Mouse (Mus musculus) ES-E14 (cell line): Measurements from ENCODE around the gene Ankrd36. TPM values are rescaled to one million over a fixed set of nuclear protein-coding genes. Genes with fewer than 3 reads are reported as not detected.
"Not testable (repeated sequence)": the region's sequence is repeated elsewhere in the genome, so short reads cannot be mapped to it uniquely, and the experiment has no call there.

Source experiments
- DNase-seq: peaks from one replicate; pipeline ENCODE4 v3.0.0-alpha.2; 2013; ENCODE audit warnings: low read depth, low spot score
- H3K27ac ChIP-seq: 2 replicates; pipeline ENCODE4 v1.5.1; 2012; ENCODE audit warnings: low read depth, mild to moderate bottlenecking, low read length, moderate library complexity, mixed read lengths; ENCODE audit not compliant: poor library complexity, insufficient read depth, severe bottlenecking
- H3K36me3 ChIP-seq: 2 replicates; pipeline ENCODE4 v1.6.1; 2012; ENCODE audit warnings: mild to moderate bottlenecking, low read length, moderate library complexity, mixed read lengths; ENCODE audit not compliant: control insufficient read depth, poor library complexity, insufficient read depth, severe bottlenecking
- H3K4me1 ChIP-seq, 2 experiments: fragments of 150-350 bp in 1 of 2; sonication (generic) in 1 of 2; 2 replicates each; pipeline ENCODE4 v1.6.1; 2012; ENCODE audit warnings: low read length in 2 of 2, mild to moderate bottlenecking in 1 of 2, mixed read lengths in 1 of 2; ENCODE audit not compliant: control insufficient read depth in 2 of 2, insufficient read depth in 2 of 2, poor library complexity in 1 of 2
- H3K4me3 ChIP-seq, 2 experiments: fragments of 150-350 bp in 1 of 2; sonication (generic) in 1 of 2; 2 replicates each; pipeline ENCODE4 v1.5.1; 2012; ENCODE audit warnings: low read length in 2 of 2, low read depth in 1 of 2, mild to moderate bottlenecking in 1 of 2, mixed read lengths in 1 of 2; ENCODE audit not compliant: insufficient read depth in 1 of 2, poor library complexity in 1 of 2, severe bottlenecking in 1 of 2
- H3K9ac ChIP-seq: 2 replicates; pipeline ENCODE4 v1.6.1; 2012; ENCODE audit warnings: low read depth, mild to moderate bottlenecking, low read length, mixed read lengths; ENCODE audit not compliant: poor library complexity, insufficient read depth, severe bottlenecking
- H3K9me3 ChIP-seq: fragments of 150-350 bp; sonication (generic); 2 replicates; pipeline ENCODE4 v1.6.1; 2012; ENCODE audit warnings: low read depth, mild to moderate bottlenecking, low read length; ENCODE audit not compliant: control insufficient read depth, insufficient read depth
- CHD2 ChIP-seq: IDR thresholded peaks from 2 replicates; pipeline ENCODE4 v1.6.1; 2014; ENCODE audit warnings: mild to moderate bottlenecking, low read depth, low read length, inconsistent platforms
- HCFC1 ChIP-seq: IDR thresholded peaks from 2 replicates; pipeline ENCODE4 v1.6.1; 2012; ENCODE audit warnings: low read length, inconsistent platforms, borderline replicate concordance; ENCODE audit not compliant: insufficient read depth
- MAFK ChIP-seq: IDR thresholded peaks from 2 replicates; pipeline ENCODE4 v1.6.1; 2014; ENCODE audit warnings: mild to moderate bottlenecking, low read depth, low read length, inconsistent platforms; ENCODE audit not compliant: insufficient read depth
- ZC3H11A ChIP-seq: IDR thresholded peaks from 2 replicates; pipeline ENCODE4 v1.6.1; 2012; ENCODE audit warnings: low read depth, mild to moderate bottlenecking, inconsistent platforms, low read length, borderline replicate concordance
- ZNF384 ChIP-seq: IDR thresholded peaks from 2 replicates; pipeline ENCODE4 v1.6.1; 2012; ENCODE audit warnings: low read depth, low read length, inconsistent platforms
- in situ Hi-C, 2 experiments: fragments of 600-800 bp; cut with MboI; formaldehyde crosslinking; loops; one replicate each; pipeline ENCODE4 v1.15.1; 2025; ENCODE audit warnings: low sequenced_read_pairs in 2 of 2, inconsistent platforms in 1 of 2; ENCODE audit not compliant: unreplicated experiment in 2 of 2
- total RNA-seq: library from RNA; depleted of rRNA; stranded (reverse); fragments of 300-350 nt; gene quantifications from 2 replicates; pipeline ENCODE4 v1.2.3, GENCODE M21; 2012

Gene Ankrd36
- total RNA-seq, 1 experiment = 0.45 TPM

DNA sequence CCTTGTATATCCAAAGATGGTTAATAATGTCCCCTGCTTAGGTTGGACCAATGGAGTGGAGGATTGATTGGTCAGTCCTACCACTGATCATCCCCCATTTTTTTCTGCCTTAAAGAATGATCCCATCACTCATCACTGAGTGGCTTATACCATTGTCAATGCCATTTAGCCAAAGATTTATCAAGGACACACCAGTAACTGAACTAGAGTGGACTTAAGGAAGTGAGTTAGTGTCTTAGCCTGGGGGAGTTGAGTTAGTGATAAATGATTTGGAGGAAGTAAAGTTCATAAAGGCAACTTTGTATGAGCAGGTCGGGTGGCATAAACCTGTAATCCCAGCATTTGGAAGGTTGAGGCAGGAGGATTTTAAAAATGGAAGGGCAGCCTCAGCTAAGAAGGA is 26.2 kb upstream of the Ankrd36 start:
- TF ChIP-seq HCFC1 (no peak), ZNF384 (no peak), CHD2 (no peak), ZC3H11A (no peak), MAFK (no peak)

DNA sequence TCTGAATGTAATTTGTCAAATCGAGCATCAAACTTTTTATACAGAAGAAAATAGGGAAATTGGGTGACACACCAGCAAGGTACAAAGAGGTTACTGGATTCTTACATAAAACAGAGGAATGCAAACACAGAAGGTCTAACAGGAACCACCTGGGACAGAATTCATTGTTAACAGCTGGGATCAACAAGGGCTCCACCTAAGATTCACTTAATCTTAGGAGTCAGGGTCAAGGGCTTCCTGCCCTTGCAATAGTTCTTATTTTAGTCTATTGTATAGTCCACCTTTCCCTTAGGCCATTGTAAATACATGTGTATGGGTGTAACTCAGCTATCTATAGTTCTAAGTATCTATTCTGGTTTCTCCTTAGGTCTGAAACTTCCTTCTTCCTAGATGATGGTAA is 24.8 kb upstream of the Ankrd36 start:
- H3K9ac ChIP-seq, H3K36me3 ChIP-seq, H3K9me3 ChIP-seq, H3K27ac ChIP-seq, H3K4me1 ChIP-seq, DNase-seq, in situ Hi-C loops, H3K4me3 ChIP-seq: not testable (repeated sequence)

More for the DNA sequence above, 26.2 kb upstream of the Ankrd36 start:
- Histone ChIP-seq H3K4me1 (peaks cover 6 to 7% of the 10 kb centered on the region in 2 experiments; a peak in 2 of 4 replicates), H3K36me3 (peaks cover 8% of the 10 kb centered on the region), H3K9ac (no peak overlapping the region), H3K4me3 (no peak overlapping the region), H3K9me3 (no peaks in the 10 kb centered on the region), H3K27ac (no peak overlapping the region)
- DNase-seq = no peak
- in situ Hi-C loops = no loop called here

DNA sequence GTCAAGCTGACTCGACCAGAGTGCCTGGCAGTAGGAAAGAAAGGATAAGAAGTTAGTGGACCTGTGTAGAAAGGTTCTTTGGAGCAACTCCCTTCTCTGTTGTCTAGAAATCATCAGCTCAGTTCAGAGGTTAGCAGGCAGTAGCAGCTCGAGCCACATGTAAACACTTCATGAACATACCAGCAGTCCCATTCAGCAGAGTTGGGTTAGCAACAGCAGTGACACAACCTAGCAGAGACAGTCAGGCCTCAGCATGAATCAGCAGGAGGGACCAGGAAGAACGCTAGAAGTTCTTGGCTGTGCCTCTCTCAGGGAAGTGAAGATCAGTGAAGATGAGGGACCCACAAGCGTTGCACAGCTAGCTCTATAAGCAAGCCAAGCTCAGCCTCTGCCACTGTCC is 24.0 kb upstream of the Ankrd36 start:
- no peak overlapping the region for H3K4me3 ChIP-seq
- in situ Hi-C loops = no loop called here
- H3K9me3 ChIP-seq = no peaks in the 10 kb centered on the region
- no peak overlapping the region for H3K9ac ChIP-seq
- no peaks in the 10 kb centered on the region; the same call in 1 of the 2 replicates for H3K36me3 ChIP-seq
- H3K4me1 ChIP-seq = peaks cover 3 to 7% of the 10 kb centered on the region in 2 experiments; a peak in 2 of 4 replicates
- peak overlapping the region; percentile 11; the same call in 1 of the 2 replicates for H3K27ac ChIP-seq
- no peak for DNase-seq
- TF ChIP-seq ZNF384 (no peak), ZC3H11A (no peak), MAFK (no peak), HCFC1 (no peak), CHD2 (no peak)

DNA sequence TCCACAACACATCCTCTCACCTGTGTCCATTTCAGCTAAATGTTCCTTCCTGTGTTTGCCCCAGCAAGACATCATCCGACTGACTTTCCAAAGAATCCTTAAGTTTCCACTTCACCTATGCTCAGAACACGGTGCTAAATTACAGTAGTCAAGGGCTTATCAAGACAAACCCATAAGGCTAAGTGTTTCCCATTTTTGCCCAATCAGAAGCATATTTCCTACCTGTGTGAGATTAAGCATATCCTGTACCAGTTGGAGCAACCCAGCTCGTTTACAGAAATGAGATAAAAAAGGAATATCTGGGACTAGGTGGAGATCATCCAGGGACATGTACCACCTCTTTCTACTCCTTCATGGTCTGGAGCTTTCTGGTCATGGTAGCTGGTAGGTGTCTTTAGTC is 22.8 kb upstream of the Ankrd36 start:
- Histone ChIP-seq H3K9ac (no peak overlapping the region), H3K9me3 (no peaks in the 10 kb centered on the region), H3K36me3 (no peaks in the 10 kb centered on the region), H3K4me1 (peaks cover 3 to 7% of the 10 kb centered on the region in 2 experiments; a peak in 2 of 4 replicates), H3K27ac (no peak overlapping the region), H3K4me3 (no peak overlapping the region)
- in situ Hi-C loops = no loop called here
- no peak for TF ChIP-seq ZC3H11A
- no peak for TF ChIP-seq CHD2
- TF ChIP-seq MAFK = no peak
- no peak for TF ChIP-seq ZNF384
- TF ChIP-seq HCFC1 = no peak
- DNase-seq = no peak

DNA sequence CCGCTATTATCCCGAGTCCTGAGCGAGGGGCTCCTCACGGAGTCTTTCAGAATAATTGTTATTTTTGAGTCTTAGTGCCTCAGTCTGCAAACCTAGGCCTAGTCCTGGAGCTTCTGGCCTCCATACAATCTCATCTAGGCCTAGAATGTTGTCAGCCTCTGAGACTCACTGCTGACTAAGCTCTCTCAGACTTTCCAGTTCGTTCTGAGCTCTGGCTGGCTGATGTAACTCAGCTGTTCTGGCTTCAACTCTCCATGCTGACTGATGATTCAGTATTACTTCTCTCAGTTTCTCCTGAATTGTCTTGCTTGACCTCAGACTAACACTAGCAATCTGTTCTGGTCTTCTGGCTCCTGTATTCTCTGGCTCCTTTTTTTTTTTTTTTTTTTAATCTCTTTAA is 18.1 kb upstream of the Ankrd36 start:
- no peaks in the 10 kb centered on the region for H3K36me3 ChIP-seq
- in situ Hi-C loops = no loop called here
- no peaks in the 10 kb centered on the region for H3K9me3 ChIP-seq
- no peak for DNase-seq
- no peak overlapping the region for H3K4me3 ChIP-seq
- H3K9ac ChIP-seq = no peak overlapping the region
- TF ChIP-seq MAFK = no peak
- TF ChIP-seq ZC3H11A = no peak
- no peak for TF ChIP-seq ZNF384
- no peak for TF ChIP-seq CHD2
- no peak for TF ChIP-seq HCFC1
- no peak overlapping the region for H3K27ac ChIP-seq
- H3K4me1 ChIP-seq = no peaks in the 10 kb centered on the region
